Mouse (Mus musculus): ENCODE data around the gene Zmiz2.

DNA sequence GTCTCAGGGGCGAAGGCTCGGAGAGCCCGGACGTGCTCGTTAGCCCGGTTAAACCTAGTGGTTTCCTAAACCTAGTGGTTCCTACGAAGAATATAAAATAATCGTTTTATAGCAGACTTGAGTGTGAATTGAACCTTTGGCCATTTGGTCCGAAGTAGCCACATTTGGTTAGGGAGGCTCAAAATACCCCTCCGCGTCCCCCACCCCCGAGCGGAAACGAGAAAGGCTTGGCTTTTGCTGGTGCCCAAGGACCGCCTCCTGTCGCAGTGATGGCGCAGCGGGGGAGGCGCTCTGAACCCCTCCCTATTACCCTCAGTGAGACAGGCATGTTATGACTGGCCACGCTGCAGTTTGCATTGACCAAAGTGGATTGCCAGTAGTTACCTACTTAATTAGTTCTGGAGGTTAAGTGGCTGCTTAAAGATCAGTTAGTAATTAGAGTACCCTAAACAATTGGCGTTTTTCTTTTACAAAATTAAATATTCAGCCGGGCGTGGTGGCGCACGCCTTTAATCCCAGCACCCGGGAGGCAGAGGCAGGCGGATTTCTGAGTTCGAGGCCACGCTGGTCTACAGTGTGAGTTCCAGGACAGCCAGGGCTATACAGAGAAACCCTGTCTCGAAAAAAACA, 27.6 kb downstream of the Zmiz2 start:
- TF ChIP-seq NRF1 (IDR thresholded peaks at IDR 0.05; ENCODE audit: insufficient read depth, low read depth, low read length, poor library complexity, severe bottlenecking) (no peak), POLR2A (IDR thresholded peaks at IDR 0.05; ENCODE audit: control insufficient read depth in 1 of 2, insufficient read depth in 1 of 2, low read depth in 1 of 2, low read length in 2 of 2, poor library complexity in 1 of 2) (peak in 1 of 2 experiments; percentile 3; a peak in 1 of 4 replicates), CTCF (IDR thresholded peaks at IDR 0.05 in 2 of 3, conservative IDR thresholded peaks at IDR 0.05 in 1 of 3; ENCODE audit: control insufficient read depth in 1 of 3, insufficient read depth in 1 of 3, low read depth in 2 of 3, low read length in 3 of 3, poor library complexity in 1 of 3, severe bottlenecking in 1 of 3) (no peak), POLR2AphosphoS5 (IDR thresholded peaks at IDR 0.05; ENCODE audit: borderline replicate concordance, low read depth, low read length) (no peak; the same call in 1 of the 2 replicates), SMC3 (IDR thresholded peaks at IDR 0.05; ENCODE audit: low read depth, low read length) (no peak), CHD1 (IDR thresholded peaks at IDR 0.05; ENCODE audit: low read depth, low read length) (peak; percentile 75; the same call in 1 of the 2 replicates), KAT2A (conservative IDR thresholded peaks at IDR 0.05; ENCODE audit: low read depth, low read length) (no peak), USF1 (IDR thresholded peaks at IDR 0.05; ENCODE audit: low read depth, low read length) (no peak), MXI1 (IDR thresholded peaks at IDR 0.05; ENCODE audit: low read depth, low read length) (no peak), TAL1 (IDR thresholded peaks at IDR 0.05; ENCODE audit: low read length) (no peak)

Measured in MEL (cell line).